Mouse (Mus musculus) yolk sac, embryonic 10.5 days (tissue): ENCODE data around the gene Myo16.

Experiments
- DNase-seq: peaks from one replicate; pipeline ENCODE4 v3.0.0-alpha.2; 2017; ENCODE audit warnings: low spot score

The Myo16 gene

DNA sequence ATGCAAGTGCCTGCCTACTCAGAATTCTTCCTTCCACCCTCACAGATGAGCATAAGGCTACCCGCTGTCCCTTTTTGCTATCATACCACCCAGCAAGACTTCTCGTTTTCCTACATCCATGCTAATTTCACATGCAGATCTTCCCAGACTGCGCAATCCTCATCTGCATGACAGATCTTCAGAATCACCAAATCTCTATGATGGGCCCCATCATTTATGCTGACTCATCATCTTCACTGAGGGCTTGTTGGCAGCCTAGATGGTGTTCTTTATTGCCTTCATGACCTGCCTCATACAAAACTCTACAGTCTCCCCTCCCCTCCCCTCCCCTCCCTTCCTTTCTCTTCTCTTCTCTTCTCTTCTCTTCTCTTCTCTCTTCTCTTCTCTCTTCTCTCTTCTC is 395.7 kb downstream of the Myo16 start:
- DNase-seq = no peak

- no peak for DNase-seq
Observed at GRCm38 (mm10) chr8:10557961-10558360, 404.2 kb downstream of the Myo16 start.

GRCm38 (mm10) chr8:10559479-10559878 is 405.8 kb downstream of the Myo16 start:
- DNase-seq = no peak

DNA sequence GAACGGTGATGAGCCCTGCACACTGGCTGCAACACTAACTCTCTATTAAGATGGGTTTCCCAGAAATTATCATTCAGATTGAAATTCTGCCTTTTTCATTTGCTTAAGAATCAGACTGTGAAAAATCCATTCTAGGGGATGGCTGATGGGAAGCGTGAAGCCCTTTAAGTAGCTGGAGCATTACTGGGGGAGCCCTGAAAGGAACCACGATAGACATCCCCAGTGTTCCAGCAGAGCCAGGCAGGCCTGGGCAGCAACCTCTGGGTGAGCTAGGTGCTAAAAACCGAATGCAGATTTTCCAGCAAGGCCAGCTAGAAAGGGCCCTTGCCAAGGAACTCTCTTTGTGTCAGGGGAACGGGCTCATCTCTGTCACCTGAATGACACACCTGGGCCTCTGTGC is 407.9 kb downstream of the Myo16 start:
- DNase-seq = no peak

GRCm38 (mm10) chr8:10562046-10562445 is 408.3 kb downstream of the Myo16 start:
- DNase-seq = no peak

DNA sequence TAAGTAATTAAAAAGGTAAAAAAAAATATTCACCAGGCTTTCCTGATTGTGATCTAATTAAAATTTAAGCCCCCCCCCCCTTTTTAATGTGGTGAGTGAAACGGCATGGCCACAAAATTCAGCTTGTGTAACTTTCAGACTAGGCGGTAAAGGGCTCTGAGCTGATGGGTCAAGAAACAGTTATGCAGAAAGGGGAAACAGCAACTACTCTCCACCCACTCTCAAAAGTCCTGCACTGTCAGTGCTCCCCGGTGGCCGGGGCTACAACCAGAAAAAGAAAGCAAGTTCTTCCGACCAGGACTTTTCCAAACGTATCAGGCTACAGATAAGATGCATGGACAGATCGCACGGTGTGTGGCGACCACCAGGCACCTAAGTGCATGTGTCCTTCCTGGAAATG is 408.9 kb downstream of the Myo16 start:
- DNase-seq = no peak

- DNase-seq = no peak
Observed at GRCm38 (mm10) chr8:10565231-10566029, 411.7 kb downstream of the Myo16 start.

DNA sequence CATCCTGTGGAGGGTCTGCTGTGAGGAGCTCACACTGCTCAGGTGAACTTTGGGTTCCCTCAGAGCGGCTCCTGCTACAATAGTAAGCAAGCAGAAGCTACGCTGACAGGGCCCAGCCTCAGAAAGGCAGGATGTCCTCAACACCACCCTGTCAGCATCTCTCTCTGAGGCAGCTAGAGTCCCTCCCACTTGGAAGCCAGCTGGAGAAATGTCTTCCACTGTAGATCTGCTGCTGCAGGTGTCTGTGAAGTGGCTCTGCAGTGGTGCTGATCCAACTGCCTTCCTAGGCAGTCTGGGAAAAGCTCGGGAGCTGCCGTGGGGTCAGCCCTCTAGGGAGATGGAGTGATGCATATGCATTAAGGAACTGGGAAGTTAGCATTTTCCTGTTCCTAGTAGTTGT is 414.7 kb downstream of the Myo16 start:
- no peak for DNase-seq

- DNase-seq = peak; percentile 51
Observed at GRCm38 (mm10) chr8:10574096-10574495, 420.4 kb downstream of the Myo16 start.

DNA sequence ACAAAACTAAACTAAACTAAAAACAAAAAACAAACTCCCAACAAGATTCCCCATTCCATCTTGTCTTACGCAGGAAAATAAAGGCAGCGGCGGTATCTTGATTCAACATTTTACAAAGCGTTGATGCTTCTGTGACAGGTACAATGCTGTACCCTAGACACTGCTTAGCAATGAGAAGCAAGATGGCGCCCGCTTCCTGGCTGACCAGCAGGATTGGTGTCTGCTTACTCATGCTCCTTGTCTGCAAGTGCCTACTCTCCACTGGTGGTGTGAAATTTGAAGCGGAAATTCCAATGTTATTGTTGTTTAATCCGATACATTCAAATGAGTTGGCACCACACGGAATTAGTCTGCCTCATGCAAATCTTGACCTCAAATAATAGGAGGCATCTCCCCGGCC is 421.5 kb downstream of the Myo16 start:
- no peak for DNase-seq

DNA sequence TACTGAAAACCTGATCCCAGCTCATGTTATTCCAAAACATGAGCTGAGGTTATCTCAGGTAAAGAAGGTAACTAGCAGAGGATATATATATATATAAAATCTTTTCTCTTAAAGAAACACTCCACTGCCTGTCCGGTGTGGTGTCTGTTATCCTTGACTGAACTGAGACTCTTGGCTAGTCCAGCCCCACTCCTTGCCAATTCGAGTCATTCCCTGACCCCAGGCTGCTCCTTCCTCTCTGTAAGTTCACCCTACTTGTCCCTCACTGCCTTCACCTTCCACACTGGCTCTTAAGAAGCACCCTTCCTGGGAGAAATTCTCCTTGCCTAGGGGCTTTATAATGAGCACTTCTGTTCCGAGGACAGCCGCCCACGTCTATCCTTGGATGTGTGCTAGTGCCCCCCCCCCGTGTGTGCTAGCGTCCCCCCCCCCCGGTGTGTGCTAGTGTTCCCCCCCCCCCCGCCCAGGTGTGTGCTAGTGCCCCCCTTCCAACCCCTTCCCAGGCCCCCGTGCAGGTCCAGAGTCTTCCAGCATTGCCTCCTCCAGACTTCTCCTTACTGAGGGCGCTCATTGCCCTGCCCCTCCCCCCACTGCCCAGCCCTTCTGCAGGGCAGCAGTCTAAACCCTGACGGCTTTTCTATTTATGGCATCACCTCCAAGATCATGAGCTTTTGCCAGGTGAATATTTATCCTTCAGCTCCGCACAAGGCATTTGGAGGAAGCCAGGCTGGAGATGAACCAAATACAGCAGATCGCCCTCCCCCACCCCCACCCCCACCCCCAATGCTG is 433.4 kb downstream of the Myo16 start:
- no peak for DNase-seq

DNA sequence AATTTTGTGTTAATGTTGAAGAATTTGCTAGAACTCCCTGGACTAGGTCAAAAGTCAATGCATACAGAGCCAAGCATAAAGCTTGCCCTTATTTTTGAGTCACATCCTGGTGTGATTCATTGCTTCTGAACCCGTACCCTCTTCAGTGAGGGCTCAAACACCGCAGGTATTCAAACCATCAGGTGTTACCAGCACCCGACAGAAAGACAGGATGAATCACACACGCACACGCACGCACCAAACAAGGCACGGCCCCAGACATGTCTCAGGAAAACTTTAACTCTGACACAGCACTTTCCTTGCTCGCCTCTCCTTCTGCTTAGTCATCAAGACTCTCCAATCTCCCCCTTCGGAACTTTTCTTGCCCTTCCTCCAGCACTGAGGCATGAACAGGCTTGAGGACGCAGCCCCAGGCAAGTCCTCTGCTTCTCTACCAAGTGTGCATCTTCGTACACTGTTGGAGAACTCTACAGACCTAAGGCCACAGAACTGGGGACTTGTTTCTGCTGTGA is 435.8 kb downstream of the Myo16 start:
- DNase-seq = peak; percentile 11

DNA sequence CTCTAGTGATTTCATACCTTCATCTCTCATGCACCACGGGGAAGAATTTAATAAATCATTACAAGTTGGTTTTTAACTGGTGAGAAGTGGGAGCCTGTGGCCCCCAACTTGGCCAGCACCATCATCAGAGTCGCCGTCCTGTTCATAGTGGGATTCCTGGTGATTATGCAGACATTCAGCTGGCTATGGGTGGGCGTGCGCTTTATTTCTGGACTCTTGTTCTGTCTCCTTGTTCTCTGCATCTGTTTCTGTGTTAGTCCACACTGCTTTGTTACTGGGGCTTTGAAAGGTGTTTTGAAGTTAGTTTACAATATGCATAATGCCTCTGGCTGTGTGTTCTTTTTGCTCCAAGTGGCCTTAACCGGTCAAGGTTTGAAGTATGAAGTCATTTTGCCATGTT is 439.2 kb downstream of the Myo16 start:
- DNase-seq = no peak

DNA sequence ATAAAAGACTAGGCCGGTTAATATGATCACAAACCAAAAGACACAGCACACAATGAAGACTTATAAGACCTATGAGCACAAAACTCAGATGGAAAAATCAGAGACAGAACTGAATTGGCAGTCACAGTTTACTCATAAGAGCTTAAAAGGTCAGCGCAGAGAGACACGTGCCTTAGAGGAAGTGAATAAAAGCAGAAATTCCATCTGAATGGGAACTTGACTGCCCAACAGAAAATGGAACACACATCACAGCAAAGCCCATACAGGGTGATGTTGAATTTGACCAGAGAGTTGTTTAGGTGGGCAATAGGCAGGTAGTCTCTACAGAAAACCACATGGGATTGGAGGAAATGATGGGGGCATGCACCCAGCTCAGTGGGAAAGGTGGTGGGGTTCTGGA is 442.6 kb downstream of the Myo16 start:
- DNase-seq = no peak

GRCm38 (mm10) chr8:10597595-10597994 is 443.9 kb downstream of the Myo16 start:
- no peak for DNase-seq

DNA sequence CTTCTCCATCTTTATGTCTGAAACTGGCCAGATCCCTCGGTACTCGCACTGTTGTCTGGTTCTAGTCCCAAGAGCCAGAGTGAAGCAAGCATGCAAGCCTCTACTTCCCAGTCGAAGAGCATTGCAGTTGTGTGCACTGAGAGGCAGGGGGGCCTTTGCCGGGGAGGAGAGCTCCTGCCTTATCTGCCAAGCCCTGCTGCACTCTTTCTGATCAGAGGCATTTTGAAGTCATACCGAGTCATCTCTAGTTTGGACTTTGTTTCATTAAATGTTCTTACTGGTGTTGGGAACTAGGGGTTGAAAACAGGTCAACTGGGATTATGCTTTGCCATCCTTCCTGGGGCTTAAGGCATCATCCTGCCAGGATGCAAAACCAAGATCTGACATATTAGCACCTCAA is 445.2 kb downstream of the Myo16 start:
- no peak for DNase-seq

- DNase-seq = no peak
Observed at GRCm38 (mm10) chr8:10606028-10606815, 452.5 kb downstream of the Myo16 start.

- DNase-seq = no peak
Observed at GRCm38 (mm10) chr8:10606816-10607209, 453.1 kb downstream of the Myo16 start.

DNA sequence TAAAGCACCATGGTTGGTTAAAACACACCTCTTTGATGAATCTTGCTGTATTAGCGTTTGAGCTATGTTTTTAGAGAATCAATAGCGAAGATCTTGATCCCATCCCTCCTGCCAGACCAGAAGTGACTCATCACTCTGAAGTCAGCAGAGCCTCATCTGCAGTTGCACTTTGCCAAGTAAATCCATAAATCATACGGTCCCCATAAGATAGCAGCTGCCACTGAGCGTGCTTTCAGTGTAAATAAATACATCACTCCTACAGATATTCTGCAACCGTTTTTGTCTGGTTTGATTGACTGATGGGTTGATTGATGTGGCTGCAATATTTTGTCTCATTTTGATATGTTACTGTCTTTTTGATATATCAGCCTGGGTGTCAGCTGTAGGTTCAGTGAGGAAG is 457.9 kb downstream of the Myo16 start:
- no peak for DNase-seq

DNA sequence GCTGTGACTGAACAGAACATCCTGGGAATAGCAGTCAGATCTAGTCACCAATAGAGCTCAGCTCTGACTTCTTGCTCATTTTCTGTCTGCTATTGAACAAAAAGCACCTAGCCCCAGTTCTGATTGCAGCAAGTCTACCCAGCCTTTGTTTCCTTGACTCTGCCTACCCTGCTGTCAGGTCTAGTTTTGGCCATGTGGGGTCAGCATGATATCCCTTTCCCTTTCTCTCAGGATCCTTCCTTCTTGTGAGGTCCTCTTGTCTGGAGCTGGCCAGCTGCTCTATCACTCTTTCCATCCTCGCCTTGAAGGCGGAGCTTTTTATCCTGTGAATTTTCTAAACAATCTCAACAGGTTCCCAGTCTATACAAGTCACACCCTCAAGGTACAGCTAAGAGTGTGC is 459.7 kb downstream of the Myo16 start:
- DNase-seq = no peak

GRCm38 (mm10) chr8:10619689-10620088 is 466.0 kb downstream of the Myo16 start:
- DNase-seq = no peak

GRCm38 (mm10) chr8:10625262-10625661 is 471.6 kb downstream of the Myo16 start:
- peak; percentile 32 for DNase-seq
